Mouse (Mus musculus): ENCODE measurements around the gene Gm14295.
"Not testable (repeated sequence)": the region's sequence is repeated elsewhere in the genome, so short reads cannot be mapped to it uniquely, and the experiment has no call there.

Gene Gm14295

DNA sequence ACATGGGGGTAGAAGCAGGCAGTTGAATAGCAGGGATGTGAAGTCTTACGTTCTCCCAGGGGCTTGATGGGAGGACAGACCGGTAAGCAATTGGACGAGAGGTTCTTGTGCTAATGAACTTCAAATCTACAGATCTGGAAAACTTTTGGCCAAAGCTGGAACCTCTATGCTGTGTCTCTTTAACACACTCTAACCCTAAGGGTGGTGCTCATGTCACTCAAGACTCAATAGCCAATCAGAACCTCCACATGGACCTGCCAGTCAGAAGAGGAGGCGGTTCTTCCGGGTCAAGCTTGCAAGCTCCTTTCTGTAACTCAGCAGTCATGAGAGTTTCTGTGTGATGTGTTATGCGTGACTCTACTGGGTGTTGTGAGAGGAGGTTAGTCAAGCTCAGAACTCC lies at the start of gene Gm14295:
Gene Gm14295, plus strand, starts transcription at position 301 of the 400 bp plus-strand sequence.
- not testable (repeated sequence) for DNase-seq

DNA sequence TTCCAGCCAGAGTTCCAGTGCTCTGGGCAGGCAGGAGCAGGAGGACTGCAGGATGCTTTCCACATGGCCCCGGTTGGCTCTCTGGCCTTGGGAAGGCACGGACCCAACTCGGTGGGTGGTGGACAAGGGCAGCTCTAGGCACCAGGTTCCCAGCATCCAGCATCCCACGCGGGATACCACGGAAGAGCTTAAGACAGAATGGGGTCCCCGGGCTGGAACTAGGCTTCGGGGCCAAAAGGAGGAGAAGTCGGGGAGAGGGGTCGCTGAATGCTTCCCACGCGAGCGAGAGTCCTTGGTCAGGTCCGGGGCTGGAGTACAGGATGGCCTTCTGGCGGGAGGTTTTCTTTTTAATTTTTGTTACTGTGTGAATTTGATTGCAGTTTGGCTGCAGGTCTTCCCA lies 373 bp downstream of the Gm14295 start:
- DNase-seq, result not testable (repeated sequence)

DNA sequence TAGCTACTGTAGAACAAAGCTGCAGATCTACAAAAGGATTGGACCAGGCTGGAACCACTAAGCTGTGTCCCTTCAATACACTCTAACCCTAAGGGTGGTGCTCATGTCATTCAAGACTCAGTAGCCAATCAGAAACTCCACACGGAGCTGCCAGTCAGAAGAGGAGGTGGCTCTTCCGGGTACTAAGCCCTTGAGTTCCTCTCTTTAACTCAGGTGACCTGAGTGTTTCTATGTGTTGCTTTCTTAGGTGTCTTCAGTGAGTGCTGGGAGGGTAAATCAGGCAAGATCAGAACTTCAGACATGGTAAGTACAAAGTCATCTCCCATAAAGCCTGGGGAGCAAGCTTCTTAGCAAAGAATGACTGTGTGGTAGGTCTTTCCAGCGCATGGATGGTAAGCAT lies 32.4 kb downstream of the Gm14295 start, which contains the start of gene Gm14408:
Gene Gm14408, plus strand, starts transcription at position 301 of the 400 bp plus-strand sequence.
- DNase-seq, result not testable (repeated sequence)
